Mouse (Mus musculus) heart, adult 2 months (tissue): ENCODE measurements at regions not wholly inside any gene's neighbourhood (a gene's known extent, or its start where the extent isn't known, plus 50 kb on each side); places are given as distances from the start of the nearest gene placed in this dataset.

Experiments used
- CTCF ChIP-seq: fragments of 200-600 bp; IDR thresholded peaks from 2 replicates; pipeline ENCODE4 v1.8.1; 2022; ENCODE audit warnings: antibody characterized with exemption, mild to moderate bottlenecking, moderate library complexity
- POLR2A ChIP-seq: fragments of 200-500 bp; IDR thresholded peaks from 2 replicates; pipeline ENCODE4 v1.6.1; 2011; ENCODE audit warnings: mild to moderate bottlenecking, low read depth, low read length, control low read depth; ENCODE audit not compliant: insufficient read depth

- TF ChIP-seq CTCF (no peak), POLR2A (no peak)
Measured at GRCm38 (mm10) chr2:33980884-33981283, 93.1 kb upstream of the Mvb12b start.
